Mouse (Mus musculus): Measurements from ENCODE around the gene Pdia3. TPM values are rescaled to one million over a fixed set of nuclear protein-coding genes. Genes with fewer than 3 reads are reported as not detected.
"Not testable (repeated sequence)": the region's sequence is repeated elsewhere in the genome, so short reads cannot be mapped to it uniquely, and the experiment has no call there.

The Pdia3 gene
- polyA plus RNA-seq, 1 experiment from 2014 or later, result 518 TPM

DNA sequence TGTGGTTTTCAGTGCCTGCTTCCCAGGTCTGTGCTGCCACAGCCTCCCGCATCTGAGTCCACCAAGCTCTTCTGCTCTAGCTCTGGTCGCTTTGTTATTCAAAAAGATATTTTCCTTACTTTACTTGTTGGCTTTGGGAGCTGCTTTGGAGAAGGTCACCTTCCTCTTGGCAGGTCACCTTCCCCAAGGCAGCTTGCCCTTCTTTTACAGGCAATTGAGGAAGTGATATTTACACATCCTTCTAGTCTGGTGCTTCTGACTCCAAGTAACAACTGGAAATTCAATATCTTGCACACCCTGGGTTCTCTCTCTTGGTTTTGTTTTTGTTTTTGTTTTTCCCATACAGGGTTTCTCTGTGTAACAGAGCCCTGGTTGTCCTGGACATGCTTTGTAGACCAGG lies 70.8 kb downstream of the Pdia3 start:
- H3K36me3 ChIP-seq; H3K9ac ChIP-seq; H3K27me3 ChIP-seq (replicated peaks); H3K4me2 ChIP-seq (replicated peaks); H3K4me3 ChIP-seq; H3K9me3 ChIP-seq; H3K4me1 ChIP-seq; H3K27ac ChIP-seq; ATAC-seq (ENCODE audit: low FRiP score, low read depth): not testable (repeated sequence)
- 70% methylated on average over 2 of the region's 2 CpGs for WGBS

Small RNA genes within 50 kb of the gene (microRNA-seq; reads per million reads assigned to microRNA genes)
- gene Gm22953, result not detected

Other genes with a start within 250 kb of the Pdia3 start
- 71.3 and 74.9 TPM in 2 replicates for gene Tubgcp4, start 243.1 kb upstream of the Pdia3 start, polyA plus RNA-seq (2016; fragmentation: Nextera tagmentation; extraction: Ambion mirVana)
- gene Zscan29, start 242.7 kb upstream of the Pdia3 start, polyA plus RNA-seq (2016; fragmentation: Nextera tagmentation; extraction: Ambion mirVana), result 11.2 and 11.7 TPM in 2 replicates
- gene Trp53bp1, start 142.4 kb upstream of the Pdia3 start, polyA plus RNA-seq (2016; fragmentation: Nextera tagmentation; extraction: Ambion mirVana), result 177 and 178 TPM in 2 replicates
- gene Map1a, start 124.2 kb upstream of the Pdia3 start, polyA plus RNA-seq (2016; fragmentation: Nextera tagmentation; extraction: Ambion mirVana), result 10.3 and 12.6 TPM in 2 replicates
- 13.0 and 13.1 TPM in 2 replicates for gene Ppip5k1, start 58.4 kb upstream of the Pdia3 start, polyA plus RNA-seq (2016; fragmentation: Nextera tagmentation; extraction: Ambion mirVana)
- 19.6 and 19.7 TPM in 2 replicates for gene Ckmt1, start 56.1 kb upstream of the Pdia3 start, polyA plus RNA-seq (2016; fragmentation: Nextera tagmentation; extraction: Ambion mirVana)
- not detected in 2 replicates for gene Strc, start 26.6 kb upstream of the Pdia3 start, polyA plus RNA-seq (2016; fragmentation: Nextera tagmentation; extraction: Ambion mirVana)
- 4.1 and 4.5 TPM in 2 replicates for gene Catsper2, start within 50 bp of the Pdia3 start, polyA plus RNA-seq (2016; fragmentation: Nextera tagmentation; extraction: Ambion mirVana)
- gene Ell3, start 30.5 kb downstream of the Pdia3 start, polyA plus RNA-seq (2016; fragmentation: Nextera tagmentation; extraction: Ambion mirVana), result 2.4 and 2.5 TPM in 2 replicates
- gene Serf2, start 35.4 kb downstream of the Pdia3 start, polyA plus RNA-seq (2016; fragmentation: Nextera tagmentation; extraction: Ambion mirVana), result 470 and 490 TPM in 2 replicates
- 97.6 and 113 TPM in 2 replicates for gene Hypk, start 39.5 kb downstream of the Pdia3 start, polyA plus RNA-seq (2016; fragmentation: Nextera tagmentation; extraction: Ambion mirVana)
- 0.46 and 0.79 TPM in 2 replicates for gene Serinc4, start 43.0 kb downstream of the Pdia3 start, polyA plus RNA-seq (2016; fragmentation: Nextera tagmentation; extraction: Ambion mirVana)
- gene Mfap1b, start 60.3 kb downstream of the Pdia3 start, polyA plus RNA-seq (2016; fragmentation: Nextera tagmentation; extraction: Ambion mirVana), result 74.2 and 77.8 TPM in 2 replicates
- gene Mfap1a, start 92.9 kb downstream of the Pdia3 start, polyA plus RNA-seq (2016; fragmentation: Nextera tagmentation; extraction: Ambion mirVana), result 32.0 and 35.3 TPM in 2 replicates
- gene Wdr76, start 92.9 kb downstream of the Pdia3 start, polyA plus RNA-seq (2016; fragmentation: Nextera tagmentation; extraction: Ambion mirVana), result 8.1 and 8.5 TPM in 2 replicates